Mouse (Mus musculus): ENCODE results near the gene St6gal1. TPM values are rescaled to one million over a fixed set of nuclear protein-coding genes. Genes with fewer than 3 reads are reported as not detected.

The St6gal1 gene
- polyA plus RNA-seq, 1 experiment from 2014 or later, result 60.3 TPM

GRCm38 (mm10) chr16:23239583-23239982, 15.0 kb downstream of the St6gal1 start:
- peak overlapping the region; percentile 90 for H3K27ac ChIP-seq (ENCODE audit: low read depth)
- no peak for DNase-seq
- WGBS, result 32% methylated on average over 6 of the region's 6 CpGs

DNA sequence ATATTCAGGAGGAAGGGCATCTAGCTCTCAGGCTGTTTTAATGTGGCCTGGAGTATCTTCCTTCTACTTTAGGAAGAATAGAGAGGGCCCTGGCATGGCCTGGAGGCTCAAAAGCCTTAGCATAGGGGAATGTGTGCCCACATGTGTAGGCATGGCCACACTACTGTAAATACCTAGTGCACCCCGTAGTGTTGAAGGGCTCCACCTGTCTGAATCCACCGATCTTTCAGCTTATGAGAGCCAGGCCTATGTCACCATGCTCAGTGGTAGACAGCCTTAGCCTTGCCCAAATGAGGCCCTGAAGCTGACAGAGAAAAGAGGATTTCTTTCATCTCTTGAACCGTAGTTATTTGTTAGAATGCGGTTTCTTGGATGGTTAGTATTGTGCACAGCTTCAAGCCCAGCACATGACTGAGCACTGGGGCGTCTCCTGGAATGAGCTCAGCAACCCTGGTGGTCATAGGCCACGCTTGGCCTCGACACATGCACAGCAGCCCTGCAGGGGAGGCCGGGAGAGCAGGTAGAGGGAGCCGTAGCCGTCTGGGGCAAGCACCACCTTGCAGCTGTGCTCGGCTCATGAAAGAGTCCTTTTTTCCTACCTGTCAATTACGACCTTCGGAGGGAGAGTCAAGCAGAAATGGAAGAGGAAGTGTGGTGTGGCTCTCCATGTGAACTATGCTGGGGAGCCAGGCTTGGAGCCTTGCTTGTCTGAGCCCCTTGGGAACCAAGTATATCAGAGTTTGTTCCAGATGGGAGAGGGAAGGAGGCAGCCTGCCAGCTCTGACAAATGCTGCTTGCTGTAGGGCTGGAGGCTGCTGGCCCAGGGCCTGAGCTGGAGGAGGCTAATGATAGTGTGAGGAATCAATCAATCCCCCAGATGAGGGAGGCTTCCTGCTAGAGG, 15.8 kb downstream of the St6gal1 start:
- Histone ChIP-seq H3K36me3 (ENCODE audit: insufficient read depth) (peaks cover 5% of the 10 kb centered on the region), H3K4me2 (peak overlapping the region; percentile 16; the same call in 1 of the 2 replicates), H3K27ac (ENCODE audit: low read depth) (peak overlapping the region; percentile 90), H3K9me3 (ENCODE audit: low read depth, low read length) (no peaks in the 10 kb centered on the region), H3K9ac (peak overlapping the region; percentile 30; the same call in 1 of the 2 replicates), H3K4me1 (ENCODE audit: insufficient read depth) (peaks cover 30% of the 10 kb centered on the region), H3K4me3 (ENCODE audit: low read depth, low read length) (no peak overlapping the region), H3K27me3 (ENCODE audit: insufficient read depth, low read length) (no peaks in the 10 kb centered on the region)
- TF ChIP-seq CTCF (IDR thresholded peaks at IDR 0.05; ENCODE audit: low read depth), result no peak; the same call in 1 of the 2 replicates
- peak; percentile 94 for ATAC-seq (ENCODE audit: insufficient read depth)
- DNase-seq, result peak; percentile 97
- whole genome bisulfite sequencing, result 25% methylated on average over 13 of the region's 13 CpGs

More at GRCm38 (mm10) chr16:23239583-23239982, 15.0 kb downstream of the St6gal1 start:
- H3K4me3 ChIP-seq (ENCODE audit: low read depth, low read length), result no peak overlapping the region
- peaks cover 30% of the 10 kb centered on the region for H3K4me1 ChIP-seq (ENCODE audit: insufficient read depth)
- no peaks in the 10 kb centered on the region for H3K9me3 ChIP-seq (ENCODE audit: low read depth, low read length)
- H3K9ac ChIP-seq, result no peak overlapping the region
- no peaks in the 10 kb centered on the region for H3K27me3 ChIP-seq (ENCODE audit: insufficient read depth, low read length)
- ATAC-seq (ENCODE audit: insufficient read depth), result 0 out of 2 replicates have a peak, but pooled peaks have one; percentile 18
- H3K4me2 ChIP-seq, result no peak overlapping the region
- TF ChIP-seq CTCF (IDR thresholded peaks at IDR 0.05; ENCODE audit: low read depth), result peak; percentile 17
- H3K36me3 ChIP-seq (ENCODE audit: insufficient read depth), result peaks cover 5% of the 10 kb centered on the region

DNA sequence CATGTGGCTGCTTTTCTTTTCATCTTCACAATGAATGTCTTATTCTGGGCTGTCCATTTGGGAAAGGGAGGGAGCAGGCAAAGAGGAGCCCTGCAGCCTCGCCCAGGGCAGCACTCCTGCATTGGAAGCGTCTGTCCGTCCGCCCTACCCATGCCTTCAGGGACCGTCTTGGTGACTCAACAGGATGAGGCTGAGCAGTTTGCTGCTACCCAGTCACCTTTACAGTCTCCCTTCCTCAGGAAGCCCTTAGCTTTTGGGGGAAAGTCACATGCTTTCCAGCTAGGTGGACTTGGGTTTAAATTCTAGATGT, 16.4 kb downstream of the St6gal1 start:
- Histone ChIP-seq H3K4me1 (ENCODE audit: insufficient read depth) (peaks cover 30% of the 10 kb centered on the region), H3K27ac (ENCODE audit: low read depth) (peak overlapping the region; percentile 90; the same call in 1 of the 2 replicates), H3K36me3 (ENCODE audit: insufficient read depth) (peaks cover 5% of the 10 kb centered on the region), H3K9ac (no peak overlapping the region), H3K4me2 (no peak overlapping the region; the same call in 1 of the 2 replicates), H3K4me3 (ENCODE audit: low read depth, low read length) (no peak overlapping the region), H3K27me3 (ENCODE audit: insufficient read depth, low read length) (no peaks in the 10 kb centered on the region), H3K9me3 (ENCODE audit: low read depth, low read length) (no peaks in the 10 kb centered on the region)
- no peak for TF ChIP-seq CTCF (IDR thresholded peaks at IDR 0.05; ENCODE audit: low read depth)
- DNase-seq, result no peak
- WGBS, result 28% methylated on average over 5 of the region's 5 CpGs
- ATAC-seq (ENCODE audit: insufficient read depth), result no peak

GRCm38 (mm10) chr16:23243726-23244425, 19.3 kb downstream of the St6gal1 start:
- no peak for ATAC-seq (ENCODE audit: insufficient read depth)
- TF ChIP-seq CTCF (IDR thresholded peaks at IDR 0.05; ENCODE audit: low read depth), result no peak
- Histone ChIP-seq H3K9me3 (ENCODE audit: low read depth, low read length) (no peaks in the 10 kb centered on the region), H3K9ac (no peak overlapping the region), H3K36me3 (ENCODE audit: insufficient read depth) (peaks cover 5% of the 10 kb centered on the region), H3K27me3 (ENCODE audit: insufficient read depth, low read length) (no peaks in the 10 kb centered on the region), H3K4me2 (no peak overlapping the region), H3K4me3 (ENCODE audit: low read depth, low read length) (no peak overlapping the region), H3K27ac (ENCODE audit: low read depth) (no peak overlapping the region), H3K4me1 (ENCODE audit: insufficient read depth) (peaks cover 20% of the 10 kb centered on the region)
- no peak for DNase-seq
- WGBS, result 88% methylated on average over 5 of the region's 5 CpGs

GRCm38 (mm10) chr16:23244486-23244885, 19.9 kb downstream of the St6gal1 start:
- Histone ChIP-seq H3K36me3 (ENCODE audit: insufficient read depth) (peaks cover 5% of the 10 kb centered on the region), H3K4me2 (no peak overlapping the region), H3K9me3 (ENCODE audit: low read depth, low read length) (no peaks in the 10 kb centered on the region), H3K9ac (no peak overlapping the region), H3K27me3 (ENCODE audit: insufficient read depth, low read length) (no peaks in the 10 kb centered on the region), H3K4me3 (ENCODE audit: low read depth, low read length) (no peak overlapping the region), H3K4me1 (ENCODE audit: insufficient read depth) (peaks cover 24% of the 10 kb centered on the region), H3K27ac (ENCODE audit: low read depth) (no peak overlapping the region)
- ATAC-seq (ENCODE audit: insufficient read depth) (no peak), DNase-seq (no peak)
- no peak for TF ChIP-seq CTCF (IDR thresholded peaks at IDR 0.05; ENCODE audit: low read depth)
- WGBS, result 87% methylated on average over 7 of the region's 7 CpGs

- no peak overlapping the region for H3K9ac ChIP-seq
- WGBS, result 55% methylated on average over 4 of the region's 4 CpGs
- H3K27ac ChIP-seq (ENCODE audit: low read depth), result no peak overlapping the region; the same call in 1 of the 2 replicates
- H3K36me3 ChIP-seq (ENCODE audit: insufficient read depth), result no peaks in the 10 kb centered on the region
- H3K9me3 ChIP-seq (ENCODE audit: low read depth, low read length), result no peaks in the 10 kb centered on the region
- DNase-seq (no peak), ATAC-seq (ENCODE audit: insufficient read depth) (no peak)
- no peak overlapping the region for H3K4me3 ChIP-seq (ENCODE audit: low read depth, low read length)
- H3K4me2 ChIP-seq, result no peak overlapping the region
- no peak for TF ChIP-seq CTCF (IDR thresholded peaks at IDR 0.05; ENCODE audit: low read depth)
- H3K27me3 ChIP-seq (ENCODE audit: insufficient read depth, low read length), result no peaks in the 10 kb centered on the region
- H3K4me1 ChIP-seq (ENCODE audit: insufficient read depth), result peaks cover 32% of the 10 kb centered on the region
Observed at GRCm38 (mm10) chr16:23249285-23249684, 24.7 kb downstream of the St6gal1 start.

DNA sequence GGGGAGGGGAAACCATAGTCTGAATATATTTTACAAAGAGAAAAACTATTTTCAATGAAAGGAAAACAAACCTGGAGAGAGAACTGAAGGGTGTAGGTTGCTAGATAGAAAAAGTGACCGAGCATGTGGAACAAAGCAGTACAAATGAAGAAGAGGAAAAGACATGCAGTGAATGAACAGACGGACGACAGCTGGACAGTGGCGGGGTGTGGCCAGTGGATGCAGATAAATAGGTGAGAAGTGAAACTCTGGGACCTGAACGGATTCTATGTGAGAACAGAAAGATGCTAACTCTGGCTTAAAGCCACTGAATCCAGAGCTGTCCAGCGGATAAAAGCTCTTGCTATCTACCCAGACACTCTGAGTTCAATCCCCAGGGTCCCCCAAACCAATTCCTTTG, 25.2 kb downstream of the St6gal1 start:
- Histone ChIP-seq H3K4me1 (ENCODE audit: insufficient read depth) (peaks cover 32% of the 10 kb centered on the region), H3K36me3 (ENCODE audit: insufficient read depth) (no peaks in the 10 kb centered on the region), H3K4me3 (ENCODE audit: low read depth, low read length) (no peak overlapping the region), H3K27ac (ENCODE audit: low read depth) (peak overlapping the region; percentile 87; the same call in 1 of the 2 replicates), H3K9ac (no peak overlapping the region), H3K4me2 (0 out of 2 replicates have a peak overlapping the region, but pooled peaks have one; percentile 6), H3K9me3 (ENCODE audit: low read depth, low read length) (no peaks in the 10 kb centered on the region), H3K27me3 (ENCODE audit: insufficient read depth, low read length) (no peaks in the 10 kb centered on the region)
- DNase-seq (peak; percentile 74), ATAC-seq (ENCODE audit: insufficient read depth) (no peak)
- TF ChIP-seq CTCF (IDR thresholded peaks at IDR 0.05; ENCODE audit: low read depth), result no peak
- WGBS, result 34% methylated on average over 6 of the region's 6 CpGs
